Mouse (Mus musculus) forebrain, embryonic 15.5 days (tissue): Measurements from ENCODE around the gene Wdr4. TPM values are rescaled to one million over a fixed set of nuclear protein-coding genes. Genes with fewer than 3 reads are reported as not detected.

Experiments used
- ATAC-seq: fragments of 200-750 bp; cut with Nextera tagmentation; replicated peaks from 2 replicates; pipeline ENCODE4 v1.8.0; 2017; ENCODE audit warnings: mild to moderate bottlenecking, moderate TSS enrichment, moderate library complexity
- H3K27ac ChIP-seq: fragments of 300-500 bp; sonication (generic); replicated peaks from 2 replicates; pipeline ENCODE4 v1.5.1; 2015; ENCODE audit warnings: mild to moderate bottlenecking, inconsistent platforms
- H3K27me3 ChIP-seq: fragments of 300-500 bp; sonication (generic); 2 replicates; pipeline ENCODE4 v1.6.1; 2015; ENCODE audit warnings: inconsistent platforms
- H3K36me3 ChIP-seq: fragments of 300-500 bp; sonication (generic); 2 replicates; pipeline ENCODE4 v1.6.1; 2015; ENCODE audit warnings: mild to moderate bottlenecking, inconsistent platforms
- H3K4me1 ChIP-seq: fragments of 300-500 bp; sonication (generic); 2 replicates; pipeline ENCODE4 v1.6.1; 2015; ENCODE audit warnings: inconsistent platforms
- H3K4me2 ChIP-seq: fragments of 300-500 bp; sonication (generic); replicated peaks from 2 replicates; pipeline ENCODE4 v1.6.1; 2015; ENCODE audit warnings: mild to moderate bottlenecking, inconsistent platforms
- H3K4me3 ChIP-seq: fragments of 300-500 bp; sonication (generic); 2 replicates; pipeline ENCODE4 v1.5.1; 2015; ENCODE audit warnings: mild to moderate bottlenecking, inconsistent platforms
- H3K9ac ChIP-seq: fragments of 300-500 bp; sonication (generic); replicated peaks from 2 replicates; pipeline ENCODE4 v1.6.1; 2015; ENCODE audit warnings: mild to moderate bottlenecking, inconsistent platforms
- H3K9me3 ChIP-seq: fragments of 300-500 bp; sonication (generic); 2 replicates; pipeline ENCODE4 v1.6.1; 2016; ENCODE audit warnings: inconsistent platforms
- WGBS: fragments of 180-500 bp; shearing (Covaris S2); methylation state at CpG from one replicate; pipeline ENCODE4 v1.1.7; 2015; ENCODE audit warnings: mixed read lengths; 5-methylcytosine and 5-hydroxymethylcytosine counted together
- microRNA-seq: library from miRNA; unstranded; fragments of <30 nt; microRNA quantifications from one replicate; pipeline ENCODE4, GENCODE M21; 2016
- polyA plus RNA-seq: library from polyadenylated mRNA; unstranded; fragments of >200 nt; fragmentation: Nextera tagmentation; extraction: Ambion mirVana; gene quantifications from 2 replicates; pipeline ENCODE4 v1.2.1, GENCODE M21; 2015

Wdr4 gene
- polyA plus RNA-seq, 1 experiment from 2014 or later: 41.5 TPM

- Histone ChIP-seq H3K27ac (peak overlapping the region; percentile 75), H3K4me3 (no peak overlapping the region), H3K4me2 (no peak overlapping the region), H3K9me3 (no peaks in the 10 kb centered on the region), H3K9ac (no peak overlapping the region; the same call in 1 of the 2 replicates), H3K27me3 (no peaks in the 10 kb centered on the region), H3K4me1 (peaks cover 19% of the 10 kb centered on the region), H3K36me3 (peaks cover 18% of the 10 kb centered on the region; the same call in 1 of the 2 replicates)
- 36% methylated on average over 8 of the region's 8 CpGs for WGBS
- ATAC-seq: no peak; the same call in 1 of the 2 replicates
Measured at GRCm38 (mm10) chr17:31451179-31451708, 68.5 kb downstream of the Wdr4 start.

GRCm38 (mm10) chr17:31450206-31450605 is 69.6 kb downstream of the Wdr4 start:
- peak; percentile 33; the same call in 1 of the 2 replicates for ATAC-seq

GRCm38 (mm10) chr17:31448519-31448918 is 71.3 kb downstream of the Wdr4 start:
- no peaks in the 10 kb centered on the region for H3K9me3 ChIP-seq
- 84% methylated on average over 1 of the region's 1 CpGs for WGBS
- H3K9ac ChIP-seq: no peak overlapping the region
- no peaks in the 10 kb centered on the region for H3K27me3 ChIP-seq
- ATAC-seq: no peak
- no peak overlapping the region for H3K4me2 ChIP-seq
- H3K27ac ChIP-seq: no peak overlapping the region
- peaks cover 23% of the 10 kb centered on the region for H3K36me3 ChIP-seq
- peaks cover 19% of the 10 kb centered on the region for H3K4me1 ChIP-seq
- H3K4me3 ChIP-seq: no peak overlapping the region

More at GRCm38 (mm10) chr17:31450206-31450605, 69.6 kb downstream of the Wdr4 start:
- no peak overlapping the region for H3K4me3 ChIP-seq
- no peak overlapping the region for H3K4me2 ChIP-seq
- H3K4me1 ChIP-seq: peaks cover 19% of the 10 kb centered on the region
- peak overlapping the region; percentile 75 for H3K27ac ChIP-seq
- peaks cover 19% of the 10 kb centered on the region for H3K36me3 ChIP-seq
- WGBS: 47% methylated on average over 3 of the region's 3 CpGs
- no peak overlapping the region for H3K9ac ChIP-seq
- no peaks in the 10 kb centered on the region for H3K27me3 ChIP-seq
- H3K9me3 ChIP-seq: no peaks in the 10 kb centered on the region

- H3K36me3 ChIP-seq: peaks cover 25% of the 10 kb centered on the region
- no peak for ATAC-seq
- no peak overlapping the region for H3K4me3 ChIP-seq
- H3K9ac ChIP-seq: no peak overlapping the region
- 87% methylated on average over 5 of the region's 5 CpGs for WGBS
- H3K9me3 ChIP-seq: no peaks in the 10 kb centered on the region
- no peak overlapping the region for H3K4me2 ChIP-seq
- peaks cover 19% of the 10 kb centered on the region for H3K4me1 ChIP-seq
- no peaks in the 10 kb centered on the region for H3K27me3 ChIP-seq
- no peak overlapping the region for H3K27ac ChIP-seq
Measured at GRCm38 (mm10) chr17:31447766-31448165, 72.0 kb downstream of the Wdr4 start.

- Histone ChIP-seq H3K4me2 (no peak overlapping the region), H3K4me3 (no peak overlapping the region), H3K4me1 (peaks cover 4% of the 10 kb centered on the region), H3K27ac (no peak overlapping the region), H3K36me3 (peaks cover 25% of the 10 kb centered on the region), H3K27me3 (no peaks in the 10 kb centered on the region), H3K9ac (no peak overlapping the region), H3K9me3 (no peaks in the 10 kb centered on the region)
- 69% methylated on average over 7 of the region's 7 CpGs for WGBS
- no peak for ATAC-seq
Measured at GRCm38 (mm10) chr17:31445061-31445731, 74.6 kb downstream of the Wdr4 start.

Small RNA genes lying within 50 kb of the gene (microRNA-seq; reads per million reads assigned to microRNA genes)
- gene Gm24970: not detected

Other genes starting within 250 kb of the Wdr4 start
- gene Rsph1, start 242.6 kb downstream of the Wdr4 start, polyA plus RNA-seq: 4.0 and 6.7 TPM in 2 replicates
- 12.5 and 14.9 TPM in 2 replicates for gene Slc37a1, start 233.2 kb downstream of the Wdr4 start, polyA plus RNA-seq
- gene Pde9a, start 133.8 kb downstream of the Wdr4 start, polyA plus RNA-seq: 58.4 and 59.6 TPM in 2 replicates
- 334 and 349 TPM in 2 replicates for gene Ndufv3, start 135 bp upstream of the Wdr4 start, polyA plus RNA-seq
- 31.3 and 33.2 TPM in 2 replicates for gene Pknox1, start 44.8 kb upstream of the Wdr4 start, polyA plus RNA-seq
- 9.8 and 10.6 TPM in 2 replicates for gene Cbs, start 117.3 kb upstream of the Wdr4 start, polyA plus RNA-seq
- gene U2af1, start 138.9 kb upstream of the Wdr4 start, polyA plus RNA-seq: 270 and 280 TPM in 2 replicates
- gene Cryaa, start 157.8 kb upstream of the Wdr4 start, polyA plus RNA-seq: not detected in 2 replicates